Mouse (Mus musculus) CH12.LX (cell line): ENCODE measurements around the gene Chrm3. TPM values are rescaled to one million over a fixed set of nuclear protein-coding genes. Genes with fewer than 3 reads are reported as not detected.

Experiments
- DNase-seq: peaks from one replicate; pipeline ENCODE4 v3.0.0-alpha.2; 2013; ENCODE audit errors: extremely low read depth
- H3K27ac ChIP-seq: 2 replicates; pipeline ENCODE4 v1.5.1; 2012; ENCODE audit warnings: low read depth, mild to moderate bottlenecking, control low read depth, moderate library complexity; ENCODE audit not compliant: insufficient read depth
- H3K27me3 ChIP-seq: replicated peaks from 2 replicates; pipeline ENCODE3; 2012; ENCODE audit warnings: inconsistent platforms
- H3K36me3 ChIP-seq, 2 experiments: replicated peaks in 1 of 2; 2 replicates each; pipeline versions ENCODE3 to v1.6.1; 2012; ENCODE audit warnings: inconsistent platforms in 1 of 2, low read length in 1 of 2, mild to moderate bottlenecking in 1 of 2, mixed read lengths in 1 of 2, moderate library complexity in 1 of 2; ENCODE audit not compliant: control insufficient read depth in 1 of 2, insufficient read depth in 1 of 2
- H3K4me1 ChIP-seq, 2 experiments: 2 replicates each; pipeline ENCODE4 v1.6.1; 2012; ENCODE audit warnings: inconsistent platforms in 1 of 2, moderate library complexity in 1 of 2; ENCODE audit not compliant: insufficient read depth in 2 of 2, control insufficient read depth in 1 of 2
- H3K4me2 ChIP-seq: 2 replicates; pipeline ENCODE4 v1.6.1; 2012; ENCODE audit warnings: low read depth, mild to moderate bottlenecking, control low read depth; ENCODE audit not compliant: poor library complexity, insufficient read depth, severe bottlenecking
- H3K4me3 ChIP-seq, 3 experiments: fragments of 150-350 bp in 1 of 3; sonication (generic) in 1 of 3; replicated peaks in 1 of 3; 2 replicates each; pipeline versions ENCODE3 to v1.5.1; 2011 to 2012; ENCODE audit warnings: low read depth in 2 of 3, low read length in 2 of 3, mild to moderate bottlenecking in 2 of 3, moderate library complexity in 2 of 3, control low read depth in 1 of 3, improper control_type of control experiment in 1 of 3, inconsistent platforms in 1 of 3, mixed read lengths in 1 of 3; ENCODE audit not compliant: poor library complexity in 1 of 3
- H3K79me2 ChIP-seq: replicated peaks from 2 replicates; pipeline ENCODE4 v1.6.1; 2012; ENCODE audit warnings: mild to moderate bottlenecking, moderate library complexity; ENCODE audit not compliant: control insufficient read depth, poor library complexity, insufficient read depth, severe bottlenecking; ENCODE audit errors: extremely low read depth
- H3K9ac ChIP-seq: 2 replicates; pipeline ENCODE4 v1.6.1; 2012; ENCODE audit warnings: low read depth, mild to moderate bottlenecking, control low read depth, moderate library complexity; ENCODE audit not compliant: insufficient read depth
- H3K9me3 ChIP-seq: replicated peaks from 2 replicates; pipeline ENCODE3; 2012; ENCODE audit warnings: low read length, inconsistent platforms, mixed read lengths
- CHD2 ChIP-seq: IDR thresholded peaks from 2 replicates; pipeline ENCODE4 v1.6.1; 2011; ENCODE audit warnings: low read length, improper control_type of control experiment
- E2F4 ChIP-seq: IDR thresholded peaks from 2 replicates; pipeline ENCODE4 v1.6.1; 2011; ENCODE audit warnings: low read depth, low read length, improper control_type of control experiment; ENCODE audit not compliant: insufficient replicate concordance
- ELF1 ChIP-seq: IDR thresholded peaks from 2 replicates; pipeline ENCODE4 v1.6.1; 2014; ENCODE audit warnings: low read depth, mild to moderate bottlenecking, inconsistent platforms, low read length, improper control_type of control experiment
- EP300 ChIP-seq: IDR thresholded peaks from 2 replicates; pipeline ENCODE4 v1.6.1; 2011; ENCODE audit warnings: low read length, improper control_type of control experiment
- ETS1 ChIP-seq: conservative IDR thresholded peaks from 2 replicates; pipeline ENCODE4 v1.6.1; 2012; ENCODE audit warnings: low read depth, mild to moderate bottlenecking, inconsistent platforms, low read length, improper control_type of control experiment, moderate library complexity
- GABPA ChIP-seq: IDR thresholded peaks from 2 replicates; pipeline ENCODE4 v1.6.1; 2012; ENCODE audit warnings: low read depth, low read length, improper control_type of control experiment, inconsistent platforms; ENCODE audit not compliant: insufficient replicate concordance
- KAT2A ChIP-seq: IDR thresholded peaks from 2 replicates; pipeline ENCODE4 v1.6.1; 2012; ENCODE audit warnings: low read length, improper control_type of control experiment, inconsistent platforms; ENCODE audit not compliant: insufficient replicate concordance
- MAX ChIP-seq: IDR thresholded peaks from 2 replicates; pipeline ENCODE4 v1.6.1; 2011; ENCODE audit warnings: low read length, improper control_type of control experiment
- NRF1 ChIP-seq: IDR thresholded peaks from 2 replicates; pipeline ENCODE4 v1.6.1; 2014; ENCODE audit warnings: low read depth, mild to moderate bottlenecking, inconsistent platforms, low read length, improper control_type of control experiment, moderate library complexity
- POLR2A ChIP-seq: IDR thresholded peaks from 2 replicates; pipeline ENCODE4 v1.6.1; 2011; ENCODE audit warnings: low read depth, mild to moderate bottlenecking, improper control_type of control experiment, low read length
- POLR2AphosphoS2 ChIP-seq: IDR thresholded peaks from 2 replicates; pipeline ENCODE4 v1.6.1; 2011; ENCODE audit warnings: low read depth, low read length, improper control_type of control experiment
- RAD21 ChIP-seq: IDR thresholded peaks from 2 replicates; pipeline ENCODE4 v1.6.1; 2011; ENCODE audit warnings: low read depth, mild to moderate bottlenecking, low read length, improper control_type of control experiment, moderate library complexity
- SIN3A ChIP-seq: IDR thresholded peaks from 2 replicates; pipeline ENCODE4 v1.6.1; 2012; ENCODE audit warnings: low read length, improper control_type of control experiment, inconsistent platforms
- TBP ChIP-seq: conservative IDR thresholded peaks from 2 replicates; pipeline ENCODE4 v1.6.1; 2011; ENCODE audit warnings: low read depth, low read length, improper control_type of control experiment
- USF1 ChIP-seq: IDR thresholded peaks from 2 replicates; pipeline ENCODE4 v1.6.1; 2014; ENCODE audit warnings: low read depth, mild to moderate bottlenecking, inconsistent platforms, low read length, improper control_type of control experiment
- USF2 ChIP-seq: conservative IDR thresholded peaks from 2 replicates; pipeline ENCODE4 v1.6.1; 2011; ENCODE audit warnings: low read depth, low read length, improper control_type of control experiment
- ZC3H11A ChIP-seq: IDR thresholded peaks from 2 replicates; pipeline ENCODE4 v1.6.1; 2012; ENCODE audit warnings: low read depth, mild to moderate bottlenecking, inconsistent platforms, low read length, improper control_type of control experiment
- ZNF384 ChIP-seq: IDR thresholded peaks from 2 replicates; pipeline ENCODE4 v1.6.1; 2012; ENCODE audit warnings: low read depth, low read length, improper control_type of control experiment, inconsistent platforms
- dilution Hi-C: fragments of 300-500 bp; cut with MboI; formaldehyde crosslinking; loops from 2 replicates; pipeline ENCODE4 v1.14.3; 2020; ENCODE audit warnings: low sequenced_read_pairs; ENCODE audit not compliant: extremely low pct_unique_long_range_greater_than_20kb, extremely low pct_ligation_motif_present
- in situ Hi-C: fragments of 300-500 bp; cut with MboI; formaldehyde crosslinking; loops from 3 replicates; pipeline ENCODE4 v1.14.3; 2019; ENCODE audit warnings: low sequenced_read_pairs, low pct_ligation_motif_present, low pct_unique_long_range_greater_than_20kb, mixed read lengths
- polyA plus RNA-seq: library from polyadenylated mRNA; unstranded; fragments of >175 nt; gene quantifications from 2 replicates; pipeline ENCODE4 v1.2.1, GENCODE M21; 2012; ENCODE audit warnings: low read depth; ENCODE audit not compliant: insufficient read length
- total RNA-seq, 2 experiments: library from RNA; depleted of rRNA; stranded (reverse); fragments of 300-350 nt in 1 of 2; fragments of >200 nt in 1 of 2; gene quantifications; 2 replicates each; pipeline ENCODE4 v1.2.3; 2012 to 2014

Gene Chrm3
- total and polyA plus RNA-seq, 3 experiments = not detected

DNA sequence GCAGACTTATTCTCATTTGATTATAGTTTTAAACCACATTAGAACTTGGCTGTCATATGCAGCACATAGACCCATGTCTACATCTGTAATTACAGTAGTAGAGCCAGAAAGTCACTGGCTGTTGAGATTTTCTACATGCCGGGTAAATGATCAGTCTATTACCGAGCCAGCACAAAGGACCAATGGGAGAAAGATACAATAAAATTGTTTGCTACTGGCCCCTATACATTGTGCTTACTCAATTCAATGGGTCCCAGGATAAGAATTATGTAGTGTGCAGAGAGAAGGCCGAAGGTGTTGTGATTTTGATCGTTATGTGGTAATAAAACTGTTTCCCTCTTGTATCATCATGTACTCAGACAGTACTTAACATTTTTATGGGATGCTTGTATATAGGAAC, 27.9 kb downstream of the Chrm3 start:
- no peaks in the 10 kb centered on the region for H3K36me3 ChIP-seq
- no peaks in the 10 kb centered on the region for H3K79me2 ChIP-seq
- dilution Hi-C loops = no loop called here
- no peak overlapping the region for H3K9ac ChIP-seq
- in situ Hi-C loops = loop anchor here (25.0 kb wide), 1 partner anchor 445 kb away; no protein-coding TSS in a partner anchor
- H3K27ac ChIP-seq = no peak overlapping the region
- no peak overlapping the region for H3K4me3 ChIP-seq
- DNase-seq = no peak
- H3K27me3 ChIP-seq = no peaks in the 10 kb centered on the region
- no peak overlapping the region for H3K4me2 ChIP-seq
- H3K4me1 ChIP-seq = no peaks in the 10 kb centered on the region
- H3K9me3 ChIP-seq = no peaks in the 10 kb centered on the region
- TF ChIP-seq ZC3H11A (no peak), NRF1 (no peak), KAT2A (no peak), ZNF384 (no peak), USF2 (no peak), POLR2A (no peak), RAD21 (no peak), EP300 (no peak), ELF1 (no peak), POLR2AphosphoS2 (no peak), TBP (no peak), MAX (no peak), GABPA (no peak), E2F4 (no peak), CHD2 (no peak)

DNA sequence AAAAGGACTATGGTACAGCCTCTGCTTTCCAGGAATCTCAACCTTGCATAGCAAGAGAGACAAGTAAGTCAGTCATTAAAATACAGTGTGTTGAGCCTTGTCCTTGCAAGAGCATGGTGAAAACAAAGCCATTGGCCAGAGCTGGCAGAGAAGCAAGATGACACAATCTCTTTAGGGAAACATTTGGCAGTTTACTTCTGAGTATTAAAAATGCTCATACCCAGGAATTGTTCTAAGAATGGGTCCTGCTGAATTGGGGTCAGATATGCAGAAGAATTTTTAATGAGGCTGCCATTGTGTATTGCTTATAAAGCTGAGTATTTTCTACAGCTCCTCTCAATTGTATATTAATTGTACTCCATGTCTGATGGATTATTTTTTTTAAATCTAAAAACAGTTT, 50.8 kb downstream of the Chrm3 start:
- TF ChIP-seq SIN3A (no peak), KAT2A (no peak), ETS1 (no peak), USF1 (no peak)
- no peak overlapping the region for H3K4me2 ChIP-seq
- no peaks in the 10 kb centered on the region for H3K9me3 ChIP-seq
- no peak overlapping the region for H3K4me3 ChIP-seq
- dilution Hi-C loops = no loop called here
- no peaks in the 10 kb centered on the region for H3K27me3 ChIP-seq
- no peak overlapping the region for H3K9ac ChIP-seq
- H3K4me1 ChIP-seq = no peaks in the 10 kb centered on the region
- no peak for DNase-seq
- no peaks in the 10 kb centered on the region for H3K36me3 ChIP-seq
- H3K79me2 ChIP-seq = no peaks in the 10 kb centered on the region
- H3K27ac ChIP-seq = no peak overlapping the region
- in situ Hi-C loops = no loop called here
